Mouse (Mus musculus): ENCODE results near the gene Mlc1.

Mlc1 gene

GRCm38 (mm10) chr15:88978281-88979137, at the start of gene Mlc1:
Gene Mlc1 (minus strand): TSS chr15:88979007.
- DNase-seq (ENCODE audit: low read depth) = no peak

GRCm38 (mm10) chr15:89020492-89020891, 41.7 kb upstream of the Mlc1 start:
- no peak for DNase-seq (ENCODE audit: low read depth)

GRCm38 (mm10) chr15:89020085-89020484, 41.3 kb upstream of the Mlc1 start:
- no peak for DNase-seq (ENCODE audit: low read depth)

- no peak for DNase-seq (ENCODE audit: low read depth)
Measured at GRCm38 (mm10) chr15:89016722-89017121, 37.9 kb upstream of the Mlc1 start.

GRCm38 (mm10) chr15:89007781-89008180, 29.0 kb upstream of the Mlc1 start:
- no peak for DNase-seq (ENCODE audit: low read depth)

- DNase-seq (ENCODE audit: low read depth) = no peak
Measured at GRCm38 (mm10) chr15:89007002-89007401, 28.2 kb upstream of the Mlc1 start.

- DNase-seq (ENCODE audit: low read depth) = no peak
Measured at GRCm38 (mm10) chr15:89001245-89001644, 22.4 kb upstream of the Mlc1 start.

GRCm38 (mm10) chr15:89000367-89000766, 21.6 kb upstream of the Mlc1 start:
- no peak for DNase-seq (ENCODE audit: low read depth)

- no peak for DNase-seq (ENCODE audit: low read depth)
Measured at GRCm38 (mm10) chr15:88999124-88999523, 20.3 kb upstream of the Mlc1 start.

GRCm38 (mm10) chr15:88998636-88999035, 19.8 kb upstream of the Mlc1 start:
- DNase-seq (ENCODE audit: low read depth) = no peak

- no peak for DNase-seq (ENCODE audit: low read depth)
Measured at GRCm38 (mm10) chr15:88989236-88989635, 10.4 kb upstream of the Mlc1 start.

- DNase-seq (ENCODE audit: low read depth) = no peak
Measured at GRCm38 (mm10) chr15:88982534-88983079, 3.8 kb upstream of the Mlc1 start, which contains the start of gene Mov10l1. Gene Mov10l1 (plus strand): TSS chr15:88982909.

GRCm38 (mm10) chr15:88979138-88979446, 285 bp upstream of the Mlc1 start:
- DNase-seq (ENCODE audit: low read depth) = no peak

GRCm38 (mm10) chr15:88972300-88972699, 6.5 kb downstream of the Mlc1 start:
- DNase-seq (ENCODE audit: low read depth) = no peak

- no peak for DNase-seq (ENCODE audit: low read depth)
Measured at GRCm38 (mm10) chr15:88964070-88964578, 14.7 kb downstream of the Mlc1 start.

- DNase-seq (ENCODE audit: low read depth) = no peak
Measured at GRCm38 (mm10) chr15:88957522-88957921, 21.3 kb downstream of the Mlc1 start.

- DNase-seq (ENCODE audit: low read depth) = no peak
Measured at GRCm38 (mm10) chr15:88955342-88955741, 23.5 kb downstream of the Mlc1 start.

- DNase-seq (ENCODE audit: low read depth) = no peak
Measured at GRCm38 (mm10) chr15:88954368-88955072, 24.3 kb downstream of the Mlc1 start, which contains the start of gene Ttll8. Gene Ttll8 (minus strand): TSS chr15:88954418.

GRCm38 (mm10) chr15:88951246-88951645, 27.6 kb downstream of the Mlc1 start:
- no peak for DNase-seq (ENCODE audit: low read depth)

GRCm38 (mm10) chr15:88946851-88947250, 32.0 kb downstream of the Mlc1 start:
- DNase-seq (ENCODE audit: low read depth) = no peak

GRCm38 (mm10) chr15:88943896-88944551, 34.8 kb downstream of the Mlc1 start:
- no peak for DNase-seq (ENCODE audit: low read depth)

- DNase-seq (ENCODE audit: low read depth) = no peak
Measured at GRCm38 (mm10) chr15:88942783-88943182, 36.0 kb downstream of the Mlc1 start.
